Mouse (Mus musculus) CH12.LX (cell line): Measurements from ENCODE around the gene Ly6g6c. TPM values are rescaled to one million over a fixed set of nuclear protein-coding genes. Genes with fewer than 3 reads are reported as not detected.
A peak's percentile ranks its signal among the peaks of the same experiment; 100 is the strongest.

Source experiments
- DNase-seq: peaks from one replicate; pipeline ENCODE4 v3.0.0-alpha.2; 2013; ENCODE audit errors: extremely low read depth
- H3K27ac ChIP-seq: 2 replicates; pipeline ENCODE4 v1.5.1; 2012; ENCODE audit warnings: low read depth, mild to moderate bottlenecking, control low read depth, moderate library complexity; ENCODE audit not compliant: insufficient read depth
- H3K27me3 ChIP-seq: replicated peaks from 2 replicates; pipeline ENCODE3; 2012; ENCODE audit warnings: inconsistent platforms
- H3K36me3 ChIP-seq, 2 experiments: replicated peaks in 1 of 2; 2 replicates each; pipeline versions ENCODE3 to v1.6.1; 2012; ENCODE audit warnings: inconsistent platforms in 1 of 2, low read length in 1 of 2, mild to moderate bottlenecking in 1 of 2, mixed read lengths in 1 of 2, moderate library complexity in 1 of 2; ENCODE audit not compliant: control insufficient read depth in 1 of 2, insufficient read depth in 1 of 2
- H3K4me1 ChIP-seq, 2 experiments: 2 replicates each; pipeline ENCODE4 v1.6.1; 2012; ENCODE audit warnings: inconsistent platforms in 1 of 2, moderate library complexity in 1 of 2; ENCODE audit not compliant: insufficient read depth in 2 of 2, control insufficient read depth in 1 of 2
- H3K4me2 ChIP-seq: 2 replicates; pipeline ENCODE4 v1.6.1; 2012; ENCODE audit warnings: low read depth, mild to moderate bottlenecking, control low read depth; ENCODE audit not compliant: poor library complexity, insufficient read depth, severe bottlenecking
- H3K4me3 ChIP-seq, 3 experiments: fragments of 150-350 bp in 1 of 3; sonication (generic) in 1 of 3; replicated peaks in 1 of 3; 2 replicates each; pipeline versions ENCODE3 to v1.5.1; 2011 to 2012; ENCODE audit warnings: low read depth in 2 of 3, low read length in 2 of 3, mild to moderate bottlenecking in 2 of 3, moderate library complexity in 2 of 3, control low read depth in 1 of 3, improper control_type of control experiment in 1 of 3, inconsistent platforms in 1 of 3, mixed read lengths in 1 of 3; ENCODE audit not compliant: poor library complexity in 1 of 3
- H3K79me2 ChIP-seq: replicated peaks from 2 replicates; pipeline ENCODE4 v1.6.1; 2012; ENCODE audit warnings: mild to moderate bottlenecking, moderate library complexity; ENCODE audit not compliant: control insufficient read depth, poor library complexity, insufficient read depth, severe bottlenecking; ENCODE audit errors: extremely low read depth
- H3K9ac ChIP-seq: 2 replicates; pipeline ENCODE4 v1.6.1; 2012; ENCODE audit warnings: low read depth, mild to moderate bottlenecking, control low read depth, moderate library complexity; ENCODE audit not compliant: insufficient read depth
- H3K9me3 ChIP-seq: replicated peaks from 2 replicates; pipeline ENCODE3; 2012; ENCODE audit warnings: low read length, inconsistent platforms, mixed read lengths
- CTCF ChIP-seq, 2 experiments: IDR thresholded peaks in 1 of 2; conservative IDR thresholded peaks in 1 of 2; 2 replicates each; pipeline ENCODE4 v1.5.1; 2011 to 2012; ENCODE audit warnings: low read depth in 2 of 2, low read length in 2 of 2, improper control_type of control experiment in 1 of 2, inconsistent platforms in 1 of 2, mild to moderate bottlenecking in 1 of 2, moderate library complexity in 1 of 2
- E2F4 ChIP-seq: IDR thresholded peaks from 2 replicates; pipeline ENCODE4 v1.6.1; 2011; ENCODE audit warnings: low read depth, low read length, improper control_type of control experiment; ENCODE audit not compliant: insufficient replicate concordance
- GABPA ChIP-seq: IDR thresholded peaks from 2 replicates; pipeline ENCODE4 v1.6.1; 2012; ENCODE audit warnings: low read depth, low read length, improper control_type of control experiment, inconsistent platforms; ENCODE audit not compliant: insufficient replicate concordance
- HCFC1 ChIP-seq: IDR thresholded peaks from 2 replicates; pipeline ENCODE4 v1.6.1; 2012; ENCODE audit warnings: low read depth, mild to moderate bottlenecking, inconsistent platforms, low read length, improper control_type of control experiment
- IRF4 ChIP-seq: IDR thresholded peaks from 2 replicates; pipeline ENCODE4 v1.6.1; 2014; ENCODE audit warnings: low read depth, mild to moderate bottlenecking, inconsistent platforms, low read length, improper control_type of control experiment
- KAT2A ChIP-seq: IDR thresholded peaks from 2 replicates; pipeline ENCODE4 v1.6.1; 2012; ENCODE audit warnings: low read length, improper control_type of control experiment, inconsistent platforms; ENCODE audit not compliant: insufficient replicate concordance
- MAFK ChIP-seq: IDR thresholded peaks from 2 replicates; pipeline ENCODE4 v1.6.1; 2011; ENCODE audit warnings: low read length, improper control_type of control experiment; ENCODE audit not compliant: insufficient replicate concordance
- MAX ChIP-seq: IDR thresholded peaks from 2 replicates; pipeline ENCODE4 v1.6.1; 2011; ENCODE audit warnings: low read length, improper control_type of control experiment
- NELFE ChIP-seq: IDR thresholded peaks from 2 replicates; pipeline ENCODE4 v1.6.1; 2011; ENCODE audit warnings: low read depth, low read length, improper control_type of control experiment
- PAX5 ChIP-seq: IDR thresholded peaks from 2 replicates; pipeline ENCODE4 v1.6.1; 2012; ENCODE audit warnings: low read length, inconsistent platforms, mixed read lengths
- POLR2AphosphoS2 ChIP-seq: IDR thresholded peaks from 2 replicates; pipeline ENCODE4 v1.6.1; 2011; ENCODE audit warnings: low read depth, low read length, improper control_type of control experiment
- RCOR1 ChIP-seq: conservative IDR thresholded peaks from 2 replicates; pipeline ENCODE4 v1.6.1; 2012; ENCODE audit warnings: low read depth, mild to moderate bottlenecking, inconsistent platforms, low read length, improper control_type of control experiment
- SIN3A ChIP-seq: IDR thresholded peaks from 2 replicates; pipeline ENCODE4 v1.6.1; 2012; ENCODE audit warnings: low read length, improper control_type of control experiment, inconsistent platforms
- SMC3 ChIP-seq: IDR thresholded peaks from 2 replicates; pipeline ENCODE4 v1.6.1; 2011; ENCODE audit warnings: low read depth, low read length, improper control_type of control experiment
- TBP ChIP-seq: conservative IDR thresholded peaks from 2 replicates; pipeline ENCODE4 v1.6.1; 2011; ENCODE audit warnings: low read depth, low read length, improper control_type of control experiment
- UBTF ChIP-seq: IDR thresholded peaks from 2 replicates; pipeline ENCODE4 v1.6.1; 2012; ENCODE audit warnings: low read depth, mild to moderate bottlenecking, inconsistent platforms, low read length, improper control_type of control experiment, moderate library complexity
- USF1 ChIP-seq: IDR thresholded peaks from 2 replicates; pipeline ENCODE4 v1.6.1; 2014; ENCODE audit warnings: low read depth, mild to moderate bottlenecking, inconsistent platforms, low read length, improper control_type of control experiment
- ZKSCAN1 ChIP-seq: IDR thresholded peaks from 2 replicates; pipeline ENCODE4 v1.6.1; 2012; ENCODE audit warnings: low read depth, inconsistent platforms, low read length, improper control_type of control experiment, borderline replicate concordance
- ZMIZ1 ChIP-seq: IDR thresholded peaks from 2 replicates; pipeline ENCODE4 v1.6.1; 2012; ENCODE audit warnings: low read depth, mild to moderate bottlenecking, inconsistent platforms, low read length, improper control_type of control experiment
- ZNF384 ChIP-seq: IDR thresholded peaks from 2 replicates; pipeline ENCODE4 v1.6.1; 2012; ENCODE audit warnings: low read depth, low read length, improper control_type of control experiment, inconsistent platforms
- dilution Hi-C: fragments of 300-500 bp; cut with MboI; formaldehyde crosslinking; loops from 2 replicates; pipeline ENCODE4 v1.14.3; 2020; ENCODE audit warnings: low sequenced_read_pairs; ENCODE audit not compliant: extremely low pct_unique_long_range_greater_than_20kb, extremely low pct_ligation_motif_present
- in situ Hi-C: fragments of 300-500 bp; cut with MboI; formaldehyde crosslinking; loops from 3 replicates; pipeline ENCODE4 v1.14.3; 2019; ENCODE audit warnings: low sequenced_read_pairs, low pct_ligation_motif_present, low pct_unique_long_range_greater_than_20kb, mixed read lengths
- polyA plus RNA-seq: library from polyadenylated mRNA; unstranded; fragments of >175 nt; gene quantifications from 2 replicates; pipeline ENCODE4 v1.2.1, GENCODE M21; 2012; ENCODE audit warnings: low read depth; ENCODE audit not compliant: insufficient read length
- total RNA-seq, 2 experiments: library from RNA; depleted of rRNA; stranded (reverse); fragments of 300-350 nt in 1 of 2; fragments of >200 nt in 1 of 2; gene quantifications; 2 replicates each; pipeline ENCODE4 v1.2.3; 2012 to 2014

Ly6g6c gene
- total and polyA plus RNA-seq, 3 experiments, result 0.30 TPM; not detected in 2

GRCm38 (mm10) chr17:35082841-35083576 lies 17.8 kb downstream of the Ly6g6c start:
- dilution Hi-C loops (no loop called here), in situ Hi-C loops (no loop called here)
- Histone ChIP-seq H3K79me2 (no peaks in the 10 kb centered on the region), H3K36me3 (no peaks in the 10 kb centered on the region), H3K9me3 (no peaks in the 10 kb centered on the region), H3K27me3 (peaks cover 17% of the 10 kb centered on the region), H3K9ac (no peak overlapping the region), H3K4me2 (no peak overlapping the region), H3K27ac (no peak overlapping the region), H3K4me3 (no peak overlapping the region), H3K4me1 (peaks cover 13 to 22% of the 10 kb centered on the region in 2 experiments)
- DNase-seq, result no peak
- TF ChIP-seq HCFC1 (no peak), POLR2AphosphoS2 (no peak), SIN3A (no peak)

GRCm38 (mm10) chr17:35083929-35084497 lies 18.8 kb downstream of the Ly6g6c start:
- H3K36me3 ChIP-seq, result no peaks in the 10 kb centered on the region
- no peaks in the 10 kb centered on the region for H3K9me3 ChIP-seq
- DNase-seq, result no peak
- H3K9ac ChIP-seq, result no peak overlapping the region
- no peak overlapping the region for H3K27ac ChIP-seq
- dilution Hi-C loops, result no loop called here
- no peaks in the 10 kb centered on the region for H3K79me2 ChIP-seq
- H3K27me3 ChIP-seq, result peaks cover 17% of the 10 kb centered on the region
- peaks cover 12 to 22% of the 10 kb centered on the region in 2 experiments for H3K4me1 ChIP-seq
- no peak overlapping the region for H3K4me3 ChIP-seq
- TF ChIP-seq ZKSCAN1 (no peak), ZNF384 (peak; percentile 44)
- TF ChIP-seq, all 38 proteins: peak for 1
- no peak overlapping the region for H3K4me2 ChIP-seq
- in situ Hi-C loops, result no loop called here

GRCm38 (mm10) chr17:35085208-35085865 lies 20.1 kb downstream of the Ly6g6c start, which contains the start of gene Ly6g6f:
Gene Ly6g6f (minus strand): TSS chr17:35085610.
- dilution Hi-C loops, result no loop called here
- Histone ChIP-seq H3K4me3 (no peak within 1 kb of the TSS), H3K27ac (no peak within 1 kb of the TSS), H3K9me3 (no peaks in the 10 kb centered on the region), H3K79me2 (no peaks in the 10 kb centered on the region; the same call in 1 of the 2 replicates)
- in situ Hi-C loops, result no loop called here
- no peak for DNase-seq
- no peak for TF ChIP-seq USF1
- no peak for TF ChIP-seq UBTF
- no peak for TF ChIP-seq NELFE
- no peak for TF ChIP-seq MAX
- TF ChIP-seq IRF4, result no peak
- no peak for TF ChIP-seq SMC3
- TF ChIP-seq KAT2A, result no peak
- TF ChIP-seq TBP, result no peak
- TF ChIP-seq RCOR1, result no peak
- TF ChIP-seq CTCF (conservative IDR thresholded peaks at IDR 0.05 in 1 of 2, IDR thresholded peaks at IDR 0.05 in 1 of 2; ENCODE audit: low read depth in 2 of 2, low read length in 2 of 2), result no peak
- TF ChIP-seq ZMIZ1, result no peak
- TF ChIP-seq ZNF384, result no peak
- TF ChIP-seq PAX5, result no peak
- TF ChIP-seq GABPA, result no peak
- no peak for TF ChIP-seq SIN3A
- no peak for TF ChIP-seq E2F4
- TF ChIP-seq MAFK, result no peak
- TF ChIP-seq, all 38 proteins: peak for 0
- peaks cover 0 to 1% of the 10 kb centered on the region in 2 experiments for H3K36me3 ChIP-seq
- H3K9ac ChIP-seq, result no peak within 1 kb of the TSS
- H3K27me3 ChIP-seq, result peaks cover 17% of the 10 kb centered on the region
- no peak within 1 kb of the TSS for H3K4me2 ChIP-seq
- H3K4me1 ChIP-seq, result peaks cover 11 to 20% of the 10 kb centered on the region in 2 experiments
